Mouse (Mus musculus): Measurements from ENCODE around the gene 4933428G20Rik. TPM values are rescaled to one million over a fixed set of nuclear protein-coding genes. Genes with fewer than 3 reads are reported as not detected.

Gene 4933428G20Rik
- total RNA-seq, 1 experiment from 2014 or later, result 0.23 TPM

GRCm38 (mm10) chr11:97534442-97535307 lies 34.5 kb upstream of the 4933428G20Rik start:
- ATAC-seq (ENCODE audit: extremely low read depth, insufficient number of reproducible peaks, low FRiP score, poor library complexity, severe bottlenecking), result no peak

GRCm38 (mm10) chr11:97533653-97534052 lies 33.5 kb upstream of the 4933428G20Rik start:
- no peak for ATAC-seq (ENCODE audit: extremely low read depth, insufficient number of reproducible peaks, low FRiP score, poor library complexity, severe bottlenecking)

- peak; percentile 31; the same call in 1 of the 2 replicates for ATAC-seq (ENCODE audit: extremely low read depth, insufficient number of reproducible peaks, low FRiP score, poor library complexity, severe bottlenecking)
Observed at GRCm38 (mm10) chr11:97532950-97533582, 32.9 kb upstream of the 4933428G20Rik start.

- ATAC-seq (ENCODE audit: extremely low read depth, insufficient number of reproducible peaks, low FRiP score, poor library complexity, severe bottlenecking), result no peak
Observed at GRCm38 (mm10) chr11:97532354-97532753, 32.2 kb upstream of the 4933428G20Rik start.

- peak; percentile 70 for ATAC-seq (ENCODE audit: extremely low read depth, insufficient number of reproducible peaks, low FRiP score, poor library complexity, severe bottlenecking)
Observed at GRCm38 (mm10) chr11:97531381-97532260, 31.5 kb upstream of the 4933428G20Rik start.

GRCm38 (mm10) chr11:97530961-97531360 lies 30.8 kb upstream of the 4933428G20Rik start:
- ATAC-seq (ENCODE audit: extremely low read depth, insufficient number of reproducible peaks, low FRiP score, poor library complexity, severe bottlenecking), result no peak

- no peak for ATAC-seq (ENCODE audit: extremely low read depth, insufficient number of reproducible peaks, low FRiP score, poor library complexity, severe bottlenecking)
Observed at GRCm38 (mm10) chr11:97530069-97530468, 29.9 kb upstream of the 4933428G20Rik start.

- ATAC-seq (ENCODE audit: extremely low read depth, insufficient number of reproducible peaks, low FRiP score, poor library complexity, severe bottlenecking), result no peak
Observed at GRCm38 (mm10) chr11:97528282-97528808, 28.2 kb upstream of the 4933428G20Rik start.

- ATAC-seq (ENCODE audit: extremely low read depth, insufficient number of reproducible peaks, low FRiP score, poor library complexity, severe bottlenecking), result no peak
Observed at GRCm38 (mm10) chr11:97525313-97525712, 25.2 kb upstream of the 4933428G20Rik start.

- no peak for ATAC-seq (ENCODE audit: extremely low read depth, insufficient number of reproducible peaks, low FRiP score, poor library complexity, severe bottlenecking)
Observed at GRCm38 (mm10) chr11:97524306-97524705, 24.2 kb upstream of the 4933428G20Rik start.

GRCm38 (mm10) chr11:97523827-97524261 lies 23.7 kb upstream of the 4933428G20Rik start:
- ATAC-seq (ENCODE audit: extremely low read depth, insufficient number of reproducible peaks, low FRiP score, poor library complexity, severe bottlenecking), result no peak

GRCm38 (mm10) chr11:97523107-97523506 lies 23.0 kb upstream of the 4933428G20Rik start:
- ATAC-seq (ENCODE audit: extremely low read depth, insufficient number of reproducible peaks, low FRiP score, poor library complexity, severe bottlenecking), result no peak

- no peak for ATAC-seq (ENCODE audit: extremely low read depth, insufficient number of reproducible peaks, low FRiP score, poor library complexity, severe bottlenecking)
Observed at GRCm38 (mm10) chr11:97521741-97522474, 21.8 kb upstream of the 4933428G20Rik start.

- no peak for ATAC-seq (ENCODE audit: extremely low read depth, insufficient number of reproducible peaks, low FRiP score, poor library complexity, severe bottlenecking)
Observed at GRCm38 (mm10) chr11:97520541-97520940, 20.4 kb upstream of the 4933428G20Rik start.

- no peak for ATAC-seq (ENCODE audit: extremely low read depth, insufficient number of reproducible peaks, low FRiP score, poor library complexity, severe bottlenecking)
Observed at GRCm38 (mm10) chr11:97513066-97513465, 12.9 kb upstream of the 4933428G20Rik start.

GRCm38 (mm10) chr11:97512511-97512910 lies 12.4 kb upstream of the 4933428G20Rik start:
- no peak for ATAC-seq (ENCODE audit: extremely low read depth, insufficient number of reproducible peaks, low FRiP score, poor library complexity, severe bottlenecking)

- ATAC-seq (ENCODE audit: extremely low read depth, insufficient number of reproducible peaks, low FRiP score, poor library complexity, severe bottlenecking), result no peak
Observed at GRCm38 (mm10) chr11:97511661-97512369, 11.7 kb upstream of the 4933428G20Rik start.

Measured in neutrophil, adult 5-6 weeks (primary cell).